Mouse (Mus musculus) ES-E14 (cell line): ENCODE results near the gene Fnbp1l.

Experiments used
- CHD2 ChIP-seq: IDR thresholded peaks from 2 replicates; pipeline ENCODE4 v1.6.1; 2014; ENCODE audit warnings: mild to moderate bottlenecking, low read depth, low read length, inconsistent platforms
- HCFC1 ChIP-seq: IDR thresholded peaks from 2 replicates; pipeline ENCODE4 v1.6.1; 2012; ENCODE audit warnings: low read length, inconsistent platforms, borderline replicate concordance; ENCODE audit not compliant: insufficient read depth
- MAFK ChIP-seq: IDR thresholded peaks from 2 replicates; pipeline ENCODE4 v1.6.1; 2014; ENCODE audit warnings: mild to moderate bottlenecking, low read depth, low read length, inconsistent platforms; ENCODE audit not compliant: insufficient read depth
- ZC3H11A ChIP-seq: IDR thresholded peaks from 2 replicates; pipeline ENCODE4 v1.6.1; 2012; ENCODE audit warnings: low read depth, mild to moderate bottlenecking, inconsistent platforms, low read length, borderline replicate concordance
- ZNF384 ChIP-seq: IDR thresholded peaks from 2 replicates; pipeline ENCODE4 v1.6.1; 2012; ENCODE audit warnings: low read depth, low read length, inconsistent platforms

- no peak for TF ChIP-seq ZNF384
- TF ChIP-seq MAFK, result no peak
- no peak for TF ChIP-seq CHD2
- TF ChIP-seq ZC3H11A, result no peak
- TF ChIP-seq HCFC1, result no peak
Observed at GRCm38 (mm10) chr3:122611761-122612160, 7.8 kb downstream of the Fnbp1l start.
